ENCODE assay signal across 9 mouse cellular contexts in the genomic region with DNA sequence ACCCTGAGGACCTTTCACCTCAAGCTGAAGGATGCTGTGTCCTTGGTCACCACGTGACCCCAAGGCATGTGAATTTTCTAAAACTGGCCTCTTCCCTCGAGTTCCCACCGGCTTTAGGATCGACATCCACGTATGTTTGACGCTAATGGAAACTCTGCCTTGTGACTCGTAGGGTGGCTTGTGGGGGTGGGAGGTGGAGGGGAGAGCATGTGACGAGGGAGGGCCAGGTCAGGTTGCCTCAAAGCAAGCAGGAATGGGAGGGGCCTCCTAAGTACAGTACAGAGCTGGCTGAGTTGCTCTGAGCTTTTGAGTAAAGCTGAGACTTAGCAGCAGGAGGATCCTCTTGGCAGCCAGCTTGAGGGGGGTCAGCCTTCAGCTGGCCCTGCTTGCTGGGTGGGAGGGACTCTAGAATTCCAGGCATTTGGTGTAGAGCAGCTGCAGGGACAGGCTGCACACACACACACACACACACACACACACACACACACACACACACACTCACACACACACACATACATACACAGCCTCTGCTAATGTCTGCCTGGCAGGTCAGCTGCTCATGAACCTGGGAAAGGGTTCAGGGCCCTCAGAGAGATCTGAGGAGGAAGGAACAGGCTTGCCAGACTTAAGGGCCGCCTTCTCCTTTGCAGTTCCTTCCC.
DNase-seq lines count a peak whose midpoint lies in the region; ATAC-seq and TF ChIP-seq lines count a peak whose summit lies in the region.
"Had no signal": no experiment of that assay in that cellular context is flagged by ENCODE, and none has a peak within 500 bp of the region (broad histone marks: within the 10 kb centered on the region; RNA-seq: fewer than 3 reads in every experiment).

No protein-coding gene starts in this region.

- no peak for TF ChIP-seq EP300 in heart, postnatal 0 days (IDR thresholded peaks at IDR 0.05; ENCODE audit: low read depth)

- 28% methylated on average over 9 of the region's 9 CpGs for WGBS in heart, postnatal 0 days

- peak; percentile 33 for DNase-seq in adrenal gland, postnatal 14 days
- DNase-seq in adrenal gland, postnatal 36 days: no peak
- peak; percentile 69 for DNase-seq in R1 (ENCODE audit: low read depth, low spot score)
- peak; percentile 73 for DNase-seq in heart, postnatal 0 days (ENCODE audit: low spot score)
- DNase-seq in kidney, postnatal 14 days: peak; percentile 77
- peak; percentile 53 for DNase-seq in neural tube, embryonic 10.5 days (ENCODE audit: extremely low spot score, low spot score)
- no peak for DNase-seq in c-Kit-positive CD71-positive TER-119-positive erythroid progenitor cells, embryonic 14.5 days (ENCODE audit: low spot score)
- DNase-seq in adrenal gland, adult 2 months: no peak

- no peak overlapping the region for H3K4me3 ChIP-seq in heart, postnatal 0 days (ENCODE audit: low read depth, low read length)
- H3K4me3 ChIP-seq: erythroblast, embryonic 14.5 days had no signal

- no peak overlapping the region for H3K9ac ChIP-seq in heart, postnatal 0 days (replicated peaks; ENCODE audit: low read depth, low read length)

- no peaks in the 10 kb centered on the region for H3K27me3 ChIP-seq in heart, postnatal 0 days (ENCODE audit: control insufficient read depth, insufficient read depth, low read length)

- peak; percentile 72 for ATAC-seq in heart, postnatal 0 days (ENCODE audit: insufficient read depth, low read depth)

- no peaks in the 10 kb centered on the region for H3K36me3 ChIP-seq in heart, postnatal 0 days (replicated peaks; ENCODE audit: control insufficient read depth, insufficient read depth, low read length)

- H3K4me2 ChIP-seq in heart, postnatal 0 days (ENCODE audit: low read depth, low read length): no peak overlapping the region

- no peaks in the 10 kb centered on the region for H3K9me3 ChIP-seq in heart, postnatal 0 days (replicated peaks; ENCODE audit: control insufficient read depth, low read length)

- peaks cover 13% of the 10 kb centered on the region for H3K4me1 ChIP-seq in heart, postnatal 0 days (ENCODE audit: control insufficient read depth, insufficient read depth)

- no peak for TF ChIP-seq CTCF in heart, postnatal 0 days (IDR thresholded peaks at IDR 0.05; ENCODE audit: low read depth)

- H3K27ac ChIP-seq in heart, postnatal 0 days (ENCODE audit: low read depth): 0 out of 2 replicates have a peak overlapping the region, but pooled peaks have one; percentile 8

Comparison
In these comparisons a context has a peak if more than half of its experiments do, and no peak if none do; other contexts are left out.
1. DNase-seq: peak in adrenal gland, postnatal 14 days (single experiment), R1 (single experiment), heart, postnatal 0 days (single experiment), kidney, postnatal 14 days (single experiment) and neural tube, embryonic 10.5 days (single experiment); none in adrenal gland, postnatal 36 days (0 of 2), c-Kit-positive CD71-positive TER-119-positive erythroid progenitor cells, embryonic 14.5 days (single experiment) and adrenal gland, adult 2 months (single experiment).